Mouse (Mus musculus) limb, embryonic 10.5 days (tissue): ENCODE measurements at regions not wholly inside any gene's neighbourhood (a gene's known extent, or its start where the extent isn't known, plus 50 kb on each side); places are given as distances from the start of the nearest gene placed in this dataset.

ENCODE experiments used
- DNase-seq: peaks from one replicate; pipeline ENCODE4 v3.0.0-alpha.2; 2017; ENCODE audit warnings: low spot score
- H3K27ac ChIP-seq: fragments of 300-500 bp; sonication (generic); 2 replicates; pipeline ENCODE4 v1.5.1; 2016; ENCODE audit warnings: mild to moderate bottlenecking
- H3K27me3 ChIP-seq: fragments of 300-500 bp; sonication (generic); 2 replicates; pipeline ENCODE4 v1.6.1; 2016; ENCODE audit warnings: low read depth, mild to moderate bottlenecking; ENCODE audit not compliant: poor library complexity, severe bottlenecking
- H3K36me3 ChIP-seq: fragments of 300-500 bp; sonication (generic); 2 replicates; pipeline ENCODE4 v1.6.1; 2016; ENCODE audit warnings: mild to moderate bottlenecking, moderate library complexity
- H3K4me1 ChIP-seq: fragments of 300-500 bp; sonication (generic); 2 replicates; pipeline ENCODE4 v1.6.1; 2016
- H3K4me3 ChIP-seq: fragments of 300-500 bp; sonication (generic); 2 replicates; pipeline ENCODE4 v1.5.1; 2016; ENCODE audit warnings: mild to moderate bottlenecking, moderate library complexity
- H3K9me3 ChIP-seq: fragments of 300-500 bp; sonication (generic); replicated peaks from 2 replicates; pipeline ENCODE4 v1.6.1; 2016; ENCODE audit warnings: mild to moderate bottlenecking
- WGBS: fragments of 180-500 bp; shearing (Covaris S2); methylation state at CpG from one replicate; pipeline ENCODE4 v1.1.7; 2016; 5-methylcytosine and 5-hydroxymethylcytosine counted together

GRCm38 (mm10) chr6:93070916-93071315 lies 127.6 kb upstream of the Adamts9 start:
- DNase-seq, result no peak
- H3K9me3 ChIP-seq, result no peaks in the 10 kb centered on the region

GRCm38 (mm10) chr6:93067808-93068207 lies 124.5 kb upstream of the Adamts9 start:
- Histone ChIP-seq H3K27ac (peak overlapping the region; percentile 89), H3K4me1 (peaks cover 40% of the 10 kb centered on the region), H3K4me3 (no peak overlapping the region), H3K36me3 (no peaks in the 10 kb centered on the region), H3K9me3 (no peaks in the 10 kb centered on the region), H3K27me3 (no peaks in the 10 kb centered on the region)
- no peak for DNase-seq
- 91% methylated on average over 5 of the region's 5 CpGs for WGBS

More at GRCm38 (mm10) chr6:93070916-93071315, 127.6 kb upstream of the Adamts9 start:
- Histone ChIP-seq H3K27ac (no peak overlapping the region), H3K4me1 (peaks cover 23% of the 10 kb centered on the region), H3K4me3 (no peak overlapping the region), H3K27me3 (no peaks in the 10 kb centered on the region), H3K36me3 (no peaks in the 10 kb centered on the region)
- 92% methylated on average over 5 of the region's 5 CpGs for WGBS

- 26% methylated on average over 11 of the region's 11 CpGs for WGBS
- no peaks in the 10 kb centered on the region for H3K27me3 ChIP-seq
- peak overlapping the region; percentile 23; the same call in 1 of the 2 replicates for H3K4me3 ChIP-seq
- H3K9me3 ChIP-seq, result no peaks in the 10 kb centered on the region
- peaks cover 40% of the 10 kb centered on the region for H3K4me1 ChIP-seq
- H3K36me3 ChIP-seq, result no peaks in the 10 kb centered on the region
- peak; percentile 62 for DNase-seq
- H3K27ac ChIP-seq, result peak overlapping the region; percentile 89
These were observed 123.5 kb upstream of the Adamts9 start for GRCm38 (mm10) chr6:93066553-93067376.

GRCm38 (mm10) chr6:93065917-93066552 lies 122.7 kb upstream of the Adamts9 start:
- 79% methylated on average over 12 of the region's 12 CpGs for WGBS
- Histone ChIP-seq H3K27me3 (no peaks in the 10 kb centered on the region), H3K9me3 (no peaks in the 10 kb centered on the region), H3K4me1 (peaks cover 40% of the 10 kb centered on the region), H3K4me3 (peak overlapping the region; percentile 23; the same call in 1 of the 2 replicates), H3K36me3 (no peaks in the 10 kb centered on the region), H3K27ac (peak overlapping the region; percentile 89)
- DNase-seq, result peak; percentile 39

- DNase-seq, result no peak
- Histone ChIP-seq H3K4me3 (no peak overlapping the region), H3K27ac (peak overlapping the region; percentile 46; the same call in 1 of the 2 replicates), H3K36me3 (no peaks in the 10 kb centered on the region), H3K9me3 (no peaks in the 10 kb centered on the region), H3K4me1 (peaks cover 40% of the 10 kb centered on the region), H3K27me3 (no peaks in the 10 kb centered on the region)
- WGBS, result 90% methylated on average over 6 of the region's 6 CpGs
These were observed 122.1 kb upstream of the Adamts9 start for GRCm38 (mm10) chr6:93065366-93065765.

- Histone ChIP-seq H3K4me3 (no peak overlapping the region), H3K4me1 (peaks cover 37% of the 10 kb centered on the region), H3K27me3 (no peaks in the 10 kb centered on the region), H3K36me3 (no peaks in the 10 kb centered on the region), H3K9me3 (no peaks in the 10 kb centered on the region), H3K27ac (no peak overlapping the region)
- 87% methylated on average over 7 of the region's 7 CpGs for WGBS
- DNase-seq, result no peak
These were observed 121.1 kb upstream of the Adamts9 start for GRCm38 (mm10) chr6:93064366-93064765.

- Histone ChIP-seq H3K9me3 (no peaks in the 10 kb centered on the region), H3K27me3 (no peaks in the 10 kb centered on the region)
- WGBS, result 69% methylated on average over 2 of the region's 3 CpGs
These were observed 118.4 kb upstream of the Adamts9 start for GRCm38 (mm10) chr6:93061741-93062140.

GRCm38 (mm10) chr6:93045524-93045923 lies 102.2 kb upstream of the Adamts9 start:
- Histone ChIP-seq H3K9me3 (no peaks in the 10 kb centered on the region), H3K4me3 (no peak overlapping the region), H3K27me3 (no peaks in the 10 kb centered on the region), H3K27ac (no peak overlapping the region), H3K4me1 (0 out of 2 replicates have a peak, but pooled peaks cover 4% of the 10 kb centered on the region), H3K36me3 (no peaks in the 10 kb centered on the region)
- WGBS, result 67% methylated on average over 2 of the region's 2 CpGs
- DNase-seq, result no peak

More at GRCm38 (mm10) chr6:93061741-93062140, 118.4 kb upstream of the Adamts9 start:
- no peak for DNase-seq
- no peak overlapping the region for H3K27ac ChIP-seq
- H3K4me1 ChIP-seq, result peaks cover 26% of the 10 kb centered on the region
- H3K36me3 ChIP-seq, result no peaks in the 10 kb centered on the region
- H3K4me3 ChIP-seq, result no peak overlapping the region

GRCm38 (mm10) chr6:93041041-93041440 lies 97.7 kb upstream of the Adamts9 start:
- no peak overlapping the region for H3K27ac ChIP-seq
- no peak for DNase-seq

GRCm38 (mm10) chr6:93031812-93032330 lies 88.6 kb upstream of the Adamts9 start:
- H3K27me3 ChIP-seq, result no peaks in the 10 kb centered on the region
- no peaks in the 10 kb centered on the region for H3K4me1 ChIP-seq
- H3K36me3 ChIP-seq, result no peaks in the 10 kb centered on the region
- no peak for DNase-seq
- H3K9me3 ChIP-seq, result no peaks in the 10 kb centered on the region
- 92% methylated on average over 1 of the region's 1 CpGs for WGBS
- no peak overlapping the region for H3K27ac ChIP-seq
- no peak overlapping the region for H3K4me3 ChIP-seq

More at GRCm38 (mm10) chr6:93041041-93041440, 97.7 kb upstream of the Adamts9 start:
- WGBS, result 92% methylated on average over 3 of the region's 3 CpGs
- H3K4me3 ChIP-seq, result no peak overlapping the region
- H3K4me1 ChIP-seq, result 0 out of 2 replicates have a peak, but pooled peaks cover 4% of the 10 kb centered on the region
- H3K9me3 ChIP-seq, result no peaks in the 10 kb centered on the region
- H3K36me3 ChIP-seq, result no peaks in the 10 kb centered on the region
- H3K27me3 ChIP-seq, result no peaks in the 10 kb centered on the region

GRCm38 (mm10) chr6:93026068-93027022 lies 83.1 kb upstream of the Adamts9 start:
- no peak for DNase-seq
- WGBS, result 87% methylated on average over 9 of the region's 9 CpGs
- Histone ChIP-seq H3K4me1 (no peaks in the 10 kb centered on the region), H3K27ac (no peak overlapping the region), H3K4me3 (no peak overlapping the region), H3K9me3 (no peaks in the 10 kb centered on the region), H3K27me3 (no peaks in the 10 kb centered on the region), H3K36me3 (no peaks in the 10 kb centered on the region)

GRCm38 (mm10) chr6:93014534-93014933 lies 71.2 kb upstream of the Adamts9 start:
- no peak overlapping the region for H3K27ac ChIP-seq
- WGBS, result 82% methylated on average over 1 of the region's 1 CpGs

More at GRCm38 (mm10) chr6:93014534-93014933, 71.2 kb upstream of the Adamts9 start:
- H3K9me3 ChIP-seq, result no peaks in the 10 kb centered on the region
- H3K4me1 ChIP-seq, result 0 out of 2 replicates have a peak, but pooled peaks cover 5% of the 10 kb centered on the region
- no peaks in the 10 kb centered on the region for H3K36me3 ChIP-seq
- no peaks in the 10 kb centered on the region for H3K27me3 ChIP-seq
- no peak for DNase-seq
- H3K4me3 ChIP-seq, result no peak overlapping the region
